Mouse (Mus musculus) megakaryocyte progenitor cell, adult 5-6 weeks (primary cell): ENCODE results near the gene Fam19a2. TPM values are rescaled to one million over a fixed set of nuclear protein-coding genes. Genes with fewer than 3 reads are reported as not detected.

Experiments used
- ATAC-seq: replicated peaks from 2 replicates; pipeline ENCODE4 v1.8.0; 2016; ENCODE audit warnings: mild to moderate bottlenecking, moderate TSS enrichment, inconsistent platforms; ENCODE audit not compliant: poor library complexity
- total RNA-seq, 2 experiments: library from RNA; stranded (forward) in 1 of 2; stranded (reverse) in 1 of 2; fragments of 157-497, 149-512 nt in 1 of 2; fragments of 200-1000 nt in 1 of 2; gene quantifications; 2 replicates each; pipeline versions ENCODE4 v1.2.3 to v1.2.4; 2015 to 2017

Fam19a2 gene
- total RNA-seq, 2 experiments from 2014 or later, result not detected

DNA sequence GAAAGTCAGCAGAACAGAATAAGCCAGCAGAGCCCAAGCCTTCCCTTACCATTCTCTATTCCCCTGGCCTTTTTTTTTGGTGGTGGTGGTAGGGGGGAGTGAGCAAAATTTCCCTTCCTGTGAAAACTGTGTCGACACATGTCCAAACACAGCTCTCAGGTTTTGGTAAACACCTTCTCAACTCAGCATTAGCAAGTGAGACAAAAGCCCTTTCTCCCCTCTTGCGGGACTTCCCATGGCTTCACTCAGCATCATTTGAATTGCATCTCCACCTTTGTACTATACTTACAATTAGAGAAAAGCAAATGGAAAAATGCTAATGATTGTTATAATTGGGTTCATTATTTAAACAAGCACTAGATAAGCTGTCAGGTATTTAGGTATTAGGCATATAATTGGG, 119.5 kb downstream of the Fam19a2 start:
- no peak for ATAC-seq

DNA sequence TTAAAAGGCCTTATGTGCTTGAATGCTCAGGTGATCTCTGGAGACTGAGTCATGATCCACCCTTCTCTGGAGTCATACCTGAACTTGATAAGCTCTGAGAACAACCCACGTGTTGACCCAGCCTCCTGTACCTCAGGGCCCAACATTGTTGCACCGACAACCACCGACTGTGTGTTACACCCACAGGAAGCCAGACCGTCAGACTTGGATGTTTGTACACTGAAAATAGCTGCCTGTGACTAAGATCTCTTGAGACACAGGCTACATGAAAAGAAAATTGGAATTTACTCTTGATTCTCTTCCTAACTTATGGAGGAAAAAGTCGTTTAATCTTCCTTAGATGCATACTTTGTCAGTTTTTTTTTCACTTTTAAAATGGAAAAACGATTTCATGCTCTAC, 121.8 kb downstream of the Fam19a2 start:
- no peak for ATAC-seq

DNA sequence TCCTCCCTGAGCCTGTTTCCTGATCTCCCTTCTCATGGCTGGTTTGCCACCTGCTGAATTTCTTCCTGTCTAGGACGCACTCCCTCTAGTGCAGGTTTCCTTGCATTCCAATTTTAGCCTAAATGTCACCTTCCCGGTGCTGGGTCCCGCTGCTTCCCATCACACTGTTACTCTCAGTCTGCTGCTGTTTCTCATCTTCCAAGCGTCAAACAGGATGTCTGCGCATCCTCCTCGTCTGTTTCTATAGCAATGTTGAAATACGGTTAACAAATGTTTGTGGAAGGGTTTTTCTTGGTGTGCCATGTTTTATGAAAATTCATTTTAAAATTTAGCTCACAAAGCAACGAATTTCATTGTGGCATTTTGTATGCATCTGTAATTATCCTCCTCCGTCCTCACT, 131.6 kb downstream of the Fam19a2 start:
- ATAC-seq, result no peak

DNA sequence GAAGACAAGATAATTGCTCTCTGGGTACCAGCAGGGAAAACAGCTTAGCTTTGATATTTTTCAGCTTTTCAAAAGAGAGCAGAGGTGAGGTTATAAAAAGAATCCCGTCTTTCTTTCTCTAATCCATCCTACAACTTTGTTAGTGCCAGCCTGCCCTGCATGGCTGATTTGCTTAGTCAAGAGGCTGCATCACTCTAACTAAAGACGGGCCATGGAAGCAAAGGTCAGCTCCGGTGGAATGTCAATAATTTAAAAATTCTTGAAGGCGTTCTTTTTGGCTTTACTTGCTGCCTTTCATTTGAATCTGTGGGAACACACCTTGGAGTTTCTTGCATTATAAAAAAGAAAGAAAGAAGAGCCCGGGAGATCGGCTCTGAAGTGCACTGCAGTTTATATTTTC, 134.3 kb downstream of the Fam19a2 start:
- no peak for ATAC-seq

DNA sequence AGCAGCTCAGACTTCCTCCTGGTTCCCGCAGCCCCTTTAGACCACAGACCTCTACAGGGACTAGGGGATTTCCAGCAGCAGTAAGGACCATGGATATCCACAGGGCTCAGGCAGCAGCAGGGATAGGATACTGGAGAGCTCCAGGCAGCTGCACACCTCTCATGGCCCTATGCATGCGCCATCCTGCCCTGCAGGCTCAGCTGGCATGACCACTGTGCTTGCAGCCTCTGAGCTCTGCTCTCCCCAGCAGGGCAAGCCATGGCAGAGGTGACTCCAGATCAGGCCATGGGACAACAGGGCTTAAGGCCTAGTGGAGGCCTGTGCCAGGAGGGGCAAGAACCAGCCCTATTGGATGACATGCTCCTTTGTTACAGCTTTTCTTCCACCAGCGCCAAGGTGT, 137.4 kb downstream of the Fam19a2 start:
- no peak for ATAC-seq

DNA sequence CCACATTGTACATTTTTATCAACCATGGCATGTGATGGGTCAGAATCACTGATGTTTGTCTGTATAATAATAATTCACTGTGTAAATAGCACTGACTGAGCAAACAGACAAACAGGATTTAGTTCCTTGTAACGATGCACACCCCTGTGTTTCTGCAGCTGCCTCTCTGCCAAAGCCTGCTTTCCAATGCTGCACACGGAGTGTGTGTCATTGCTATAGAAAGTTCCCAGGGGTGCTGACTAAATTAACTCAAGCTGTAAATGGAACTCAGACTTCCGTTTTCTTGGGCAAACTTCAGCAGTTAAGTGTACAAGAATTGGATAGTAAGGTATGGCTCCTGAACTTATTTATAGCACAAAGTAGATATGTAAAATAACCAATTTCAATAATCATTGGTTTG, 138.7 kb downstream of the Fam19a2 start:
- no peak for ATAC-seq

DNA sequence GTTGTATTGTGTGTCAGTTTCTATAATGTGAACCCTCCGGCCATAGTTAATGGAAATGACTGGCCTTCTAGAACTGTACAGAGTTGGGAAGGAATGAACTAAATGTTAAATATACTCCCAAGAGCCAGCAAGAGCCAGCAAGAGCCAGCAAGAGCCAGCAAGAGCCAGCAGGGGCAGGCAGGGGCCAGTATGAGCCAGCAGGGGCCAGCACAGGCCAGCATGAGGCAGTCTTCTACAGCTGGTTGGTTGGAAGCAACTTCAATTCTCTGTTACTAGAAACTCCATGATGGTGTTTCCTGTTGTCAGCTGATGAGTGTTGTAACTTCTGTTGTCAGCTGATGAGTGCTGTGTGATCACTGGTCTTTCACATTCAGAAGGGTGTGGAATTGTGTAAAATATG, 151.2 kb downstream of the Fam19a2 start:
- ATAC-seq, result no peak

DNA sequence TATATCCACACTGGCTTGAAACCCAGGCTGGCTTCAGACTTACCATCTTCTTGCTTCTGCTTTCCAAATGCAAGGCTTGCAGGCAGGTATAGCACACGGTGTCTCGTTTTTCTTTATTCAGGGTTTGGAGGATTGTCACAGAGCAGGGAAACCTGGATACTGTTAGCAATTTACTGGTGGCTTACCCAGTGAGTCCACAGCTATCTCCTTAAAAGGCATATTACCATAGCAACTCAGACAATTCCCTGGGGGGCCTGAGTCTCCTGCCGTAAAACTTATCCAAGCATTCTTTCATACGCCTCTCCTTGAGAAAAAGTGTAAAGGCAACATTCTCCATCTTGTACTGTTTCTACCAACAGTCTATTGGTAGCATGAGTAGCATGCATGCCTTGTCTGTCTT, 152.2 kb downstream of the Fam19a2 start:
- ATAC-seq, result no peak

DNA sequence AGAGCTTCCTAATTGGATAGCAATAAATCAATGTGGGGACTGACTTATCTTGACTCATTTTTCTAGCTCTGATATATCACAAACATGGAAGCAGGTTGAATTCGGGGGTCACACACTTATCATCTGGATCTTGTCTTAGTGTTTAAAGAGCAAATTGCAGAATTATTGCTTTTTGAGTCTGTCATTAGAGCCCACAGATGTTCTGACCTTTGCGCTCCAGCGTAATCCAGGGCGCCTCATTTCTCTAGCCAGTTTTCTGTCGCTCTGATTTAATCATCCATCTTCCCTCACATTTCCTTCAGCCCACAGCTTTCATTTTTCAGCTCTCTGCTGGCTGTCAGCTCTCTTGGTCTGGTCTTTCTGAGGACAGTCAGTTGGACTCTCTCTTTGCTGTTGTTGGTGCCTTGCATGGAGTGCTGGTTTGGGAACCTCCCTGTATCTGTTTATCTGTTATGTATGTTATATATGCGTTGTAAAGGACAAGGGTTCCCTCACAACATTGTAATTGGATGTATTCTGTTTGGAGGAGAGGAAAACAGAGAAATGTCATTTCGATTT, 154.9 kb downstream of the Fam19a2 start:
- ATAC-seq, result no peak

DNA sequence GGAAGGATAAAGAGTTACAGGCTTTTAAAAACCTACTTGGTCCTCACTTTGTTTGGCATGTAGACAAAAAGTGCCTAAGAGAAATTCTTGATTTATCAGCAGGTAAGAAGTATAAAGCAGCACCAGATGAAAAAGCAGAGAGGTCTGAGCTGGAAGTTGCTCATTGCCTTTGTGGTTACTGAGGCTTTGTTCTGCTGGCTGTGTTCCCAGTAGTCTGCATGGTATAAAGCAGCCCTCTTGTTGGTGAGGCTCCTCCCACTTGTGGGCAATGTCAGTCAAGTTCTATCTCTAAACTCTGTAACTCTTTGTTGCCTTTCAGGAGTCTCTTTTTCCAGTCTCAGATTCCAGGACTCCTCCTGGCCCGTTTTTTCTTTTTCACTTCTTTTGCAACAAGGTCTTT, 156.5 kb downstream of the Fam19a2 start:
- ATAC-seq, result no peak

DNA sequence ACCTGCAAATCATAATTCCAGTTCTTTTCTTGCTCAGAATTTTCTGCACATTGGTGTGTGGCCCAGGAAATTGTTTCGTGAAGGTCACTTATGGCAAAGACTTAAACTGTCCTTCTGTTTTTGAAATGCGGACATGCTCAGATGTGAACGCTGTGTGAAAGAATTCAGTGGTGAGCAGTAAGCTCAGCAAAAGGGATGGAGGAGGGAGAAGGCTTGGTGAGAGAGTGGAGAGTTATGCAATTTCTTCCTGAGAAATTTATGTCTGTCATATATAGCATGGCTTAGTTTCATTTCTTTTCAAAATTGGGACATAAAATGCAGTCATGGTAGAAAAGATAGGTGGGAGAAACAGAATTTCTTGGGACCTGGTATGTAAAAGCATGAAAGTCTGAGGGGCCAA, 160.7 kb downstream of the Fam19a2 start:
- ATAC-seq, result no peak

DNA sequence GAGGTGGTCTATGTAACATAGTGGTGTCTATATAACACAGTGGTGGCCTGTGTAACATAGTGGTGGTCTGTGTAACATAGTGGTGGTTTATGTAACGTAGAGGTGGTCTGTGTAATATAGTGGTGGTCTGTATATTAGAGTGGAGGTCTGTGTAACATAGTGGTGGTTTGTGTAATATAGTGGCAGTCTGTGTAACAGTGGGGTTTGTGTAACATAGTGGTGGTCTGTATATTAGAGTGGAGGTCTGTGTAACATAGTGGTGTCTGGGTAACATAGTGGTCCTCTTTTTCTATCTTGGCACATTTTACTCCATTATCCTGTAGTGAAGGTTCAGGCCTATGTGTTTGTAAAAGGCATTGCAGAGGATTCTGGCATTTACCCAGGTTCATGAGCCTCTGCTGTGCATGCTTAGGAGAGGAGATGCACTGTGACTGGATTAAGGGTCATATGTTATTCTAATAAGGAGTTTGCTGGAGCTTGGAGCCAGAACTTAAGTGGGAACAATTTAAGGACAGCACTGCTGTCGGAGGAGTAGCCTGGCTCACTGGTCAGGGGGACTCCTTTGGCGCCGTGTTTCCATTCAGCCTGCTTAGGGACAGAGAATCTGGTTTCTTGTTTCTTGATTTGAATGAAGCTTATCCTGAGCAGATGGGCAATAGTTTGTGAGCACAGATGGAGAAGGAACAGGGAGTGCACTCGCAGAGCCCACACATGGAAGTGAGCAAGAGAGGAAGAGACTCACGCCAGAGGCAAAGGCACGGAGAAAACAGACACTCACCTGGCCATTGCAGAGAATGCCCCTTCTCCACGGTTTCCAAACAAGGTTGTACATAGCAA, 162.9 kb downstream of the Fam19a2 start:
- ATAC-seq, result no peak

DNA sequence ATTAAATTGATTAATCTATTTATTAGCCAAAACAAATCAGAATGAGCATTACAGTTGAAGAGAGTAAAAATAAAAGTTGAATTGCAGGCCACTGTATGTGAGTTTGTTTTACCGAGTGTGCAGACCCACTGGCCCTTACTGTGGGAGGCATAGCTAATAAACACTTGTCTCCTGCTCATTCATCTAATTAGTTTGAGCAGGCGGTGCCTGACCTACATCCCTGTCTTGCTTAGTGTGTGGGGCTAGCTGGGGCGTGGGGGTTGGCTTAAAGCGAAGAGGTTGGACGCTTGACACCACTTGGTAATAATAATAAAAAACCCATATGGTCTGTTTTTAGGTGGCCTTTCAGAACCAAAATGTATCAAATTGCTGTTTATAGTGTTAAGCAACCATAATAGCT, 167.8 kb downstream of the Fam19a2 start:
- ATAC-seq, result no peak

DNA sequence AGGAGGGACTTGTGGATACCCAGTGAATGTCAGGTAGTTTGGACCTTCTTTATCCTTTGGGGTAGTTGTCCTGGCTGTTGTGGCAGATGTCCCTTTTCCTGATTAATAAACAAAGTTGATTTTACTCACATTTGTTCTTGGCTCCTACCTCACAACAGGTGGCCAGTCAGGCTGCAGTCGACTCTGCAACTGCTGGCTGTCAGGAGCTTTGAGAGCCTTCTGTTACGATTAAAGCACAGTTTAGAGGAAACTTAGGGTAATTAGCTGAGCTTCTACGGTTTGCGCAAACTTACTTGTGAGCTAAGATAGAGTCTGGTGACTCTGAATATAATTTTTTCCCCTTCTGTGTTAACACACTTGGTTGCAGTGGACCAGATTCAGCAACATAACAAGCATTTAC, 173.8 kb downstream of the Fam19a2 start:
- ATAC-seq, result no peak

DNA sequence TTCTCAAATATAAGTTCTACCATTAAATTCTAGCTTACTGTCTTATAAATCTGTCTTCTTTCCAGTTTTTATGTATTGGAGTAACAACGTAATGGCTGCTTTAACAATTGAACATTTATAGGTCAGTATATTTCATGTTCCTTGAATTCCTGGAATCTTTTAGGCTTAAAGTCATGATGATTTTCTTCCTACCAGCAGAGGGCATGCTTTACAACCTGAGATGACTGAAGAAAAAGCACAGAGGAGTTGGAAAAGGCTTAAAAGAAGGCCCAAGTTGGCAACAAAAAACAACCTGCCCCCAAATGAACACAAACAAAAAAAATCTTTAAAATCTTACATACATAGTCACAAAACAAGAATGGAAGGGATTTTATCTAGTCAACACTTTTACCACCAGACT, 193.0 kb downstream of the Fam19a2 start:
- no peak for ATAC-seq

DNA sequence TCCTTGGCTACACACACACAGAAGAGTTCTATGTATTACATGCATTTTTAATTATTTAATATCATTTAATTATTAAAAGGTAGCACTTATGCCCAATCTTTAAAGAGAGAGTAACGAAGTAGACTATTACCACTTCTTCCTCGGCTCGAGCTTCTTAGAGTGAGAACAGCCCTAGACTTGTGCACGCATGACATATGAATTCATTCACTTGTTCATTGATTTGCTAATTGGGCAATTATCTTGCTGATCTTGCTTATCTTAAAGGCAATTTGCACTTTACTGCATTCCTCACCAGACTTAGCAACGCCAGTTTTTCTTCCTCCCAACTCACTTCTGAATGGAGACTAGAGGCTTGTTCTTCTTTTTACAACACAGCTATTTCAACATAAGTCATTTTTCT, 196.7 kb downstream of the Fam19a2 start:
- ATAC-seq, result no peak

DNA sequence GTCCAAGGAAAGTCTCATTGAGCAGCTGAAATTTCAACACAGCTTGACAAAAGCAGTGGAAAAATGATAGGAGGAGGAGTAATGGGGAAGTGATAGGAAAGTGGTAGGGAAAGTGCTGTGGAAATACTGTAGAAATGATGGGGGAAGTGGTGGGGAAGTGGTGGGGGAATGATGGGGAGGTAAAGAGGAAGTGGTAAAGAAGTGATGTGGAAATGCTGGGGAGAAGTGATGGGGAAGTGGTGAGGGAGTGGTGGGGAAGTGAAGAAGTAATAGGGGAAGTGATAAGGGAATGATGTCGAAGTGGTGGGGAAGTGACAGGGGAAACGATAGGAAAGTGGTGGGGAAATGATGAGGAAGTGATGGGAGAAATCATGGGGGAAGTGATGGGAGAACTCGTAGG, 198.5 kb downstream of the Fam19a2 start:
- peak; percentile 70 for ATAC-seq

DNA sequence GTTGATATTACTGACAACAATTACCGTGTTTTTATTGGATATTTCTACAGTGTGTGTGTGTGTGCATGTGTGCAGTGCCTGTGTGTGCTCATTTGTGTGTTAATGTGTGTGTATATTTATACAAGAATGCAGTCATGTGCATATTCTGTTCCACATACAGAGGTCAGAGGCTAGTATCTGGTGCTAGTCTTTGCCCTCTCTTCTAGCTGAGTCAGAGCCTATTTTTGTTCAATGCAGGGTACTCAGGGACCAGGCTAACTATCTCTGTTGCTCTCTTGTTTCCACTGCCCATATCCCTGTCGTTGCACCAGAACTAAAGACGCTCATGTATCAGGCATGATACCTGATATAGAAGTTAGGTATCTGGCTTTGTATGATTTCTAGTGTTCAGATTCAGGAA, 251.0 kb downstream of the Fam19a2 start:
- no peak for ATAC-seq

DNA sequence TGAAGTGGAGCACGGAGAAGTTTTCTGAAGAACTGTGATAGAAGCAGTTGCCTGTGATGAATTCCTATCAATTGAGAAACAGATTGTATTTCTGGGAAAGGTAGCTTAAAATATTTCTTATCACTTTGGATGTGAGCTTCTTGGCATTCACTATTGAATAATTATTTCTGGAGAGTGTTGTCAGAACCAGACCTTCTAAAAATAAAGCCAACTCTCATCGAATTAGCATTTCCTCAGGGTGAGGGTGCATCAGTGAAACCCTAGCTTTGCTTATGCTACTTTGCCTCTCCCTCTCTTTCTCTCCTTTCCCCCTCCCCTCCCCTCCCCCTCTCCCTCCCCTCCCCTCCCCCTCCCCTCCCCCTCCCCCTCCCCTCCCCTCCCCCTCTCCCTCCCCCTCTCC, 256.8 kb downstream of the Fam19a2 start:
- ATAC-seq, result no peak

DNA sequence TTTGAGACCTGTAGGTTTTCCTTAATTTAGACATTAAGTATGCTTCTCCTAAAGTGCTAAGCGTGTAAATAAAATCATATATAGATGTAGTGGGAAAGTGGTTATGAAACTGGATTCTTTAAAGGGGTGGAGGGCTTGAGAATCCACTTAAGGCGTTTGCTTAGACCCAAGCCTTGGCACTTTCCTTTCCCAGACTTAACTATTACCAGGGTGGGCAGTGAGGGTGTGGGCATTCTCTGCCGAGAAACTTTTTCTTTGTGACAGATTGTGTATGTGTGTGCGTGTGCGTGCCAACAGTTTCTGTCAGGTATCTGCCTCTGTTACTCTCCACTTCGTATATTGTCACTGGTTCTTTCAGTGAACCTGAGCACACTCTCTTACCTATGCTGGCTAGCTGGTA, 257.4 kb downstream of the Fam19a2 start:
- ATAC-seq, result no peak

DNA sequence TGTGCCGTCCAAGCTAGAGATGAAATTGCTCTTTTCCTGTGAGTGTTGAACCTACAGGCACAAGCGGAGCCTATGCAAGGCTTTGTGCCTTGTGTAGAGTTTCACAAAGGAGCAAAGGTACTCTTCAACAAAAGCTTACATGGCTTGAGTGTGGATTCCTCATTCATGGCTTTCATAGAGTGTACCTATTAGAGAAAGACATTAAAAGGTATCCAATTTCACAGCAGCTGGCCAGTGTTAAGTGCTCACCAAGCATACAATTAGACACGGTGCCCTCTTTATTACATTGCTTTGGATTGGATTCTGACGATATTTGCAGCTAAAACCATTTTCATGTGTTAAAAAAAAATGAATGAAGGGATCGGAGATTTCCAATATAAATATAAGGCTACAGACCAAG, 261.6 kb downstream of the Fam19a2 start:
- ATAC-seq, result no peak

DNA sequence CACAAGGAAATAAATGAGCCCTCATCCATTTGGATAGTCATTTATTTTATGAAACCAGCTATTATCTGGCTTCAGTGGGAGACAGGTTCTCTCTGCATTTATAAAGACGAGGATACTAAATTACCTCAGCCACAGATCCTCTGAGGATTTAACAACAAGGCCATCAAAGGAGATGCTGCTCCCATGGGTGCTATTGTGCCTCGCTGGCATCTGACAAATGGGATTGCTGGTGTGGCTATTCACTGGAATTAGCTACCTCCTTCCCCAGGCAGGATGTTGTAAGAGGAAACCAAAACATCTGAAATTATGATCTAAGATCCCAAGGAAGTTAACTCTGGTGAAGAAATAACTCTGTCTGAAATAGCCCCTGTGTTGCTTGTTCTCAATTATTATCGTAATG, 262.3 kb downstream of the Fam19a2 start:
- no peak for ATAC-seq

DNA sequence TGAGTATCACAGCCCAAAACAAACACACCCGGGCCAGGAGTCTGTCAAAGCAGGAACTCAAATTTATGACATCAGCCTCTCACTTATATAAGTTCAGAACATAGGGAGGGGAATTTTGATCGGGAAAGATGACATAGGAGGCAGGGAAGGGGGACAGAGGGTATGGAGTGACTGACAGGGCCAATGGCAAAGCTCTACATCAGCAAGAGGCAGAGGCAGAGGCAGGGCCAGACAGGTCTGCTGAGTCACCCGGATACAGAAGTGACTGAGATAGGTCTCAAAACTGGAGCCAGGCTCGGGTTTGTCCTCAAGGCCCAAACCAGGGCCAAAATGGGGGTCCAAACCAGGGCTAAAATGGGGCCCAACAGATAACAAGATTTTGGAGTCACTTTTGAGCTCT, 272.3 kb downstream of the Fam19a2 start:
- ATAC-seq, result no peak
